ENCODE assay signal across 8 mouse cellular contexts in genomic region chr2:5730364-5730792, GRCm38 (mm10). TPM values are rescaled to one million over a fixed set of nuclear protein-coding genes. Genes with fewer than 3 reads are reported as not detected.
DNase-seq lines count a peak whose midpoint lies in the region; ATAC-seq and TF ChIP-seq lines count a peak whose summit lies in the region.

No protein-coding gene starts in this region.

- no peak overlapping the region for H3K27ac ChIP-seq in heart, embryonic 10.5 days
- no peak overlapping the region for H3K27ac ChIP-seq in forebrain, embryonic 12.5 days

- in situ Hi-C loops in Patski (cut with MboI; ENCODE audit: low pct_unique_long_range_greater_than_20kb): no loop called here

- no peak overlapping the region for H3K4me2 ChIP-seq in forebrain, embryonic 12.5 days

- H3K4me3 ChIP-seq in heart, embryonic 10.5 days: no peak overlapping the region
- H3K4me3 ChIP-seq in forebrain, embryonic 12.5 days (replicated peaks): no peak overlapping the region

- no peaks in the 10 kb centered on the region for H3K4me1 ChIP-seq in heart, embryonic 10.5 days
- H3K4me1 ChIP-seq in forebrain, embryonic 12.5 days: peaks cover 15% of the 10 kb centered on the region

- POLR2A ChIA-PET in Patski (lab: Charles Lee): interaction anchor here (1.4 kb wide), 1 partner anchor 116 kb away, joined by 3 read pairs; no protein-coding TSS in a partner anchor

- no peak for TF ChIP-seq CTCF in Patski (IDR thresholded peaks at IDR 0.05)

- no peaks in the 10 kb centered on the region for H3K9me3 ChIP-seq in heart, embryonic 10.5 days
- H3K9me3 ChIP-seq in forebrain, embryonic 12.5 days: no peaks in the 10 kb centered on the region

- 66% methylated on average over 15 of the region's 15 CpGs for WGBS in heart, embryonic 10.5 days
- 61% methylated on average over 15 of the region's 15 CpGs for WGBS in forebrain, embryonic 12.5 days

- H3K27me3 ChIP-seq in heart, embryonic 10.5 days (ENCODE audit: insufficient read depth, poor library complexity, severe bottlenecking): no peaks in the 10 kb centered on the region
- no peaks in the 10 kb centered on the region for H3K27me3 ChIP-seq in Patski
- 0 out of 2 replicates have a peak, but pooled peaks cover 5% of the 10 kb centered on the region for H3K27me3 ChIP-seq in forebrain, embryonic 12.5 days

- no peak overlapping the region for H3K9ac ChIP-seq in forebrain, embryonic 12.5 days

- peak; percentile 17 to 31 for DNase-seq in heart, adult 18-20 months
- DNase-seq in heart, embryonic 10.5 days (ENCODE audit: low spot score): no peak
- DNase-seq in Patski (ENCODE audit: low read depth, low spot score): peak; percentile 93
- DNase-seq in left cerebral cortex, postnatal 36 days (ENCODE audit: low spot score in 2 of 2): peak; percentile 20 to 39
- no peak for DNase-seq in urinary bladder, postnatal 25 days (ENCODE audit: low spot score)

- CTCF ChIA-PET in Patski (lab: Charles Lee): interaction anchor here (0.9 to 1.1 kb wide), 2 partner anchors 13 to 37 kb away, joined by 3 read pairs; no protein-coding TSS in a partner anchor

- ATAC-seq in Patski: peak; percentile 86
- peak; percentile 44; the same call in 1 of the 2 replicates for ATAC-seq in forebrain, embryonic 12.5 days (ENCODE audit: low FRiP score)
- ATAC-seq in megakaryocyte, adult 5-6 weeks (ENCODE audit: poor library complexity, severe bottlenecking): no peak
- no peak for ATAC-seq in erythroid progenitor cell, adult 5-6 weeks (replicated peaks; ENCODE audit: low FRiP score, poor library complexity, severe bottlenecking)

- intact Hi-C loops in left cerebral cortex, postnatal 36 days (cut with DNase I): no loop called here

- H3K36me3 ChIP-seq in heart, embryonic 10.5 days: no peaks in the 10 kb centered on the region
- H3K36me3 ChIP-seq in forebrain, embryonic 12.5 days (replicated peaks): no peaks in the 10 kb centered on the region

RNA-seq across cellular contexts. Expression of gene Camk1d, which starts 16.1 kb away (rescaled TPM):
- total RNA-seq in heart, adult 18-20 months (2021): 1 to 10 TPM; 3.9 to 4.8 TPM
- 0.75 and 1.1 TPM in 2 replicates for polyA plus RNA-seq in heart, embryonic 10.5 days (2016; fragmentation: Nextera tagmentation; extraction: Ambion mirVana)
- polyA plus RNA-seq in Patski (2021): 2.0 TPM
- polyA plus RNA-seq in forebrain, embryonic 12.5 days (2016; fragmentation: Nextera tagmentation; extraction: Ambion mirVana): 2.7 and 2.9 TPM in 2 replicates
- 100 to 1,000 TPM; 121 to 124 TPM for total RNA-seq in left cerebral cortex, postnatal 36 days (2021)
- 56.3 and 62.1 TPM in 2 replicates for total RNA-seq in megakaryocyte, adult 5-6 weeks (2015)
- 31.3 and 45.6 TPM in 2 replicates for total RNA-seq in megakaryocyte, adult 5-6 weeks (2017)
- 3.2 and 7.5 TPM in 2 replicates for total RNA-seq in erythroid progenitor cell, adult 5-6 weeks (2015; ENCODE audit: low replicate concordance)
- 1.7 and 2.2 TPM in 2 replicates for total RNA-seq in erythroid progenitor cell, adult 5-6 weeks (2017; ENCODE audit: low replicate concordance)

Comparison
In these comparisons a context has a peak if more than half of its experiments do, and no peak if none do; other contexts are left out.
1. DNase-seq: peak in heart, adult 18-20 months (2 of 2), Patski (single experiment) and left cerebral cortex, postnatal 36 days (2 of 2); none in heart, embryonic 10.5 days (single experiment) and urinary bladder, postnatal 25 days (single experiment).
2. ATAC-seq: peak in Patski (single experiment) and forebrain, embryonic 12.5 days (single experiment); none in megakaryocyte, adult 5-6 weeks (single experiment) and erythroid progenitor cell, adult 5-6 weeks (single experiment).